Mouse (Mus musculus) thymus, postnatal 14 days (tissue): ENCODE measurements around the gene Gm7361.
"Not testable (repeated sequence)": the region's sequence is repeated elsewhere in the genome, so short reads cannot be mapped to it uniquely, and the experiment has no call there.

ENCODE experiments used
- DNase-seq: peaks from one replicate; pipeline ENCODE4 v3.0.0; 2021

Gm7361 gene

DNA sequence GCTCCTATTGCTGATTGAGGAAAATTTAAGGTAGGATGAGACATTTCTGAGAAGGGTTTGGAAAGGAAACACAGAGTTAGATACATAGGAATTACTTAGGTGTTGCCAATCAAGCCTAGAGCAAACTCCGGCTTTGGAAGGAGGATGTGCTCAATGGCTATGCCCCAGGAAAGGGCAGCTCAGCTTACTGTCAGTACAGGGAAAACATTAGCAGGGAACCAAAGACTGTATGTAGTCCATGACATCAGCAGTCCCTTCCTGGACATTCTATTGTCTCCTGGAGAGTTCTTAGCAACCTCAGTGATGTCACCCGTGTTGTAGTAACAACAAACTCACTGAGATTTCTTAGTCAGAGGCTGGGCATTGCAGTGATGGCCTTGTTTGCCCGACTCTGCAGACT lies at the start of gene Gm7361:
Gene Gm7361 (plus strand): TSS at position 301 of the 400 bp plus-strand sequence.
- not testable (repeated sequence) for DNase-seq

DNA sequence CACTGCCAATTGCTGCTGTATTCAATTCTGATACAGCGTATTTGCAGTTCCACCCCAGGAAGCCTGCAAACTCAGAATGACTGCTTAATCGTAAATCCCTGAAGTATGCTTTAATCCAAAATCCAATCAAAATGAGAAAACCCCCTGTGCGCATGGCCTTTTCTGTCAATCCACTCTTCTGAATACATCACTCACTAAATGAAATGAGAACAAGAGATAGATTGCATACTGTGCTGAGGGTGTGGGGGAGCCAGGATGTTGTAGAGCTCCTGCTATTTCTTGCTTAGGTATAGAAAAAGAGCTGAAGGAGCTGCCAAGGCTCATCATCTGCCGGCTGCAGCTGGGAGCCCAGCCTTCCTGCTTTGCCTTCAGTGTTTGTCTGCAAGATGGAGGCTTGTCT lies 46.5 kb upstream of the Gm7361 start:
- no peak for DNase-seq

DNA sequence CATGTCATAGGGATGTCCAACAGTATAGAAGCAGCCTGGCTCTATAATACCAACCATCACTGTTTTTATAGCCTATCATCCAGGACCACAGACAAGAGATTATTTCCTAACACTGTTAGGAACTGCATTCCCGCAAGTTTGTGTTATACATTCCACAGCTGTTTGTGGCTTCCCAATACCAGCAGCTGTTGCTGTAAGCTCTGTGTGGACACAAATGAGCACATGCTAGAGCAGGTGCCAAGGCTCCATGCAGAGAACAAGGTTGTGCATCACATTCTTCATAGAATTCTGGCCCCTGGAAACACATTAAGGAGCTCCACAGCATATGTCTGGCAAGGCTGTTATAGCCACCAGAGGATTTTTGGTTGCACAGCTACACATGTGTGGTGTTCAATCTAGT lies 35.4 kb upstream of the Gm7361 start:
- DNase-seq = no peak

DNA sequence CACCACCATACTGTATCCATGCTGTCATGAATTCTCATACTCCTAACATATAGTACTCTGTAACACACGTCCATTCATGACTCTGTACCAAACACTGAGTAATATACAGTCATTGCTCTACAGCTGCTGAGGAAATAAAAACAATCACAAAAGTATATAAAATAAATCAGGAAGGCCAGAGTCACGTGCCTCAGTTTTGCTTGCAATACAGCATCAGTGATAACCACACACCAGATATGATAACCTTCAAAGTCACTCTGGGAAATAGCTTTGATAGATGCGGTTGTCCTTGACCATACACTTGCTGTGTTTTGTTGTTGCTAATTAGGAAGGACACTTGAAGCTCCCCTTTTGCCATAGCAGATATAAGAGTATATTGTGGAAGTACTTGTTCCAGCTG lies 9.2 kb downstream of the Gm7361 start:
- DNase-seq = not testable (repeated sequence)

DNA sequence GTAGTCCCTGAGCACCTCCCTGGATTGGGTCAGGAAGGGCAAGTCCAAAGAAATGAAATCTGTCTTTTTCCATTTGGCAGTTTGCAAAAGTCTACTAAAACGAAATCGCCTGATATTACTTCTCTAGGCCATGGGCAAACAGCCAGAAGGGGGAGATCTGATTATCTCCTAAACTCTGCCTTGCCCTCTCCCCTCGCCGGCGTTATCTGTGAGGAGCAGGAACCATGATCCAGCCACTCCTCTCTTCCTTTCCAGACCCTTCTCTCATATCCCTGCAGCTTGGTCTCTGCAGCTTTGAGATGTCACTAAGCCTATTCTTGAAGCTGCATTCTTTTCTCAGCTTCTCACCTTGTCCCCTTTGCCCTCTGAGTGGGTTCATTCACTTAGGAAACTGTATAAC lies 22.9 kb downstream of the Gm7361 start:
- no peak for DNase-seq

DNA sequence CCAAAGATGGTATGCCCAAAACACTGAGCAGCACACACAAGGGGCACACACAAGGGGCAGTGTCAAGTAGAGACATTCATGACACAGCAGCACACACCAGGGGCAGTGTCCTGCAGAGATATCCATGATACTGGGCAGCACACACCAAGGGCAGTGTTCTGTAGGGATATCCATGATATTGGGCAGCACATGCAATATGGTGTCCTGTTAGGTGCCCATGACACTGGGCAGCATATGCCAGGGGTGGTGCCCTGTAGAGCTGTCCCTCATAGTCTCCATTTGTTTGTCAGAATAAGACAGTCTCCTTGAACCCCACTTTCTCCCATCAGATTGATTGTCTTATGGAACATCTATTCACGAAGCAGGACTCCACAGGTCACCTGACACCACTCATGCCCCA lies 24.2 kb downstream of the Gm7361 start:
- DNase-seq = no peak

DNA sequence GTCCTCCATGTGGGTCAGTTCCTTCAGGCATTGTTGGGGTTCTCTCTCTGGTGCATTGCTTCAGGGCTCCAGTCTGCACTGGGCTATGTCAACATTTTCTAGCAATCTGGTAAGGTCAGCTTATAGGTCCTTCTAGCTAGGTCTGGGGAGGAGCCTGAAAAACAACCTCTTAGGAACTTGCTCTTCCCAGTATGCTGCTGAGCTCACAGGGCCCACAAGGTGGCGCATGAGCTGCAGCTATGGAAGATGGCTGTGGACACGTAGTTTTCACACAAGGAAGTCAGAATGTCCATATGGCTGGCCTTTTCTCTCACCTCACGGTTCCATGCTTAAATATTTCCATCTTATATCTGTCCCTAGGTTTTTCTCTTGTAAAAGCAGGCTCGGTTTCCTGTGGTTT lies 24.8 kb downstream of the Gm7361 start:
- DNase-seq = no peak

DNA sequence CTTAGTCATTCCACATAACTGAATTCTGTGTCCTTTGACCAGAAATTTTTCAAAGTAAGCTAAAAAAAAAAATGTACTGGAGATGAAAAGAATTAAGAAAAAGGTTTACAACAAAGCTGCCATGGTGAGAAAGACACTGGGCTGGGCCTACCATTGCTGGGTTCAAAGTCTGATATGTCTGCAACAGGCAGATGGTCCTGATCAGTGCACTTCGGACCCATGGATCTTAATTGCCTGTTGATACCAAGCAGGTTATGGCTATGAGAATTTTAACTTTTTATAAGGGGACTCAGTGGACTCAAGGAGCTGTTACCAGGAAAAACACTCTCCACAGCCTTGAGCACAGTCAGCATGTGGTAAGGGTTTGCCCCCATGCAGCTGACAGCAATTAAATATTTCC lies 25.9 kb downstream of the Gm7361 start:
- DNase-seq = no peak

DNA sequence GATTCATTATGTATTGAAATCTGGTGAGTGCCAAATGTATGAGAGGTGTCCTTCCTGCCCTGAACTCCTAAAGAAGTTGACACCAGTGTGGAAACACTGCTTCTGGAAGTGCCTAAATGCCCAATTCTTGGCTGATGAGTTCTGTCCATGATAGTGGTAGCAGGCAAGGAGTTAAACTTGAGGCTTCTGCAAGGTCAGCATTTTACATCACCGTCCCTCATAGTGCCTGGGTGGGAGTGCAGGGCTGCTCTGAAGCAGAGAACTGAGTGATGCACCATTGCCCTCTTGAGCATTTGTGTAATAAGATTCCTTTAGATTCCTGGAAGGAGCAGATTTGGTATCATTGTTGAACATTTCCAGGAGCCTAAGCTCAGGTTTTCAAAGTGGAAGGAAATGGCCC lies 34.1 kb downstream of the Gm7361 start:
- no peak for DNase-seq

DNA sequence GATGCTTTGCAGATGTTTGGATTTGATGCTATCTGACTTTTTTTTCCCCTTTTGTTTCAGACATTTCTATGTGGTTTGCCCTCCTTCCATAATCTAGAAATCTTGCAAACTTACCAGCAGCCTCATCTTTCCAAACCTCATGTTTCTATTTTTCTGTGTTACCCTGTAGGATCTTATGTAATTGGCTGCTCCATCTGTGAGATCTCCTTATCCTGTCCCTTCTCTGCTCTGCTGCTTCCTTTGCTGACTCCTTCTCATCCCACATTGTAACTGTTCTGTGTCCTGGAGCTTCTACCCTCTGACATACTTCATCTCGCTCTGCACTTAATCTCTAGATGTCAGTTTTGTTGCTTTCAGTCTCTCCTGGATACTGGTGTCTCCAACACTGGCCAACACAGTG lies 35.8 kb downstream of the Gm7361 start:
- DNase-seq = no peak
